Mouse (Mus musculus) midbrain, postnatal 0 days (tissue): Measurements from ENCODE around the gene Rtel1. TPM values are rescaled to one million over a fixed set of nuclear protein-coding genes. Genes with fewer than 3 reads are reported as not detected.

Source experiments
- ATAC-seq: fragments of 200-750 bp; cut with Nextera tagmentation; 2 replicates; pipeline ENCODE4 v1.8.0; 2017; ENCODE audit warnings: moderate number of reproducible peaks, mild to moderate bottlenecking, moderate TSS enrichment, moderate library complexity; ENCODE audit not compliant: low FRiP score
- DNase-seq: peaks from one replicate; pipeline ENCODE4 v3.0.0-alpha.2; 2015; ENCODE audit warnings: low spot score
- H3K27ac ChIP-seq: fragments of 300-500 bp; sonication (generic); 2 replicates; pipeline ENCODE4 v1.5.1; 2014; ENCODE audit warnings: low read depth, mild to moderate bottlenecking, low read length, mixed read lengths
- H3K27me3 ChIP-seq: fragments of 300-500 bp; sonication (generic); 2 replicates; pipeline ENCODE4 v1.6.1; 2014; ENCODE audit warnings: low read length, control low read depth, mixed read lengths; ENCODE audit not compliant: insufficient read depth
- H3K36me3 ChIP-seq: fragments of 300-500 bp; sonication (generic); 2 replicates; pipeline ENCODE4 v1.6.1; 2014; ENCODE audit warnings: low read length, control low read depth, mixed read lengths; ENCODE audit not compliant: insufficient read depth
- H3K4me1 ChIP-seq: fragments of 300-500 bp; sonication (generic); 2 replicates; pipeline ENCODE4 v1.6.1; 2014; ENCODE audit warnings: mild to moderate bottlenecking, control low read depth, antibody characterized with exemption, low read length, mixed read lengths; ENCODE audit not compliant: insufficient read depth
- H3K4me2 ChIP-seq: fragments of 300-500 bp; sonication (generic); 2 replicates; pipeline ENCODE4 v1.6.1; 2014; ENCODE audit warnings: low read depth, mild to moderate bottlenecking, low read length, mixed read lengths; ENCODE audit not compliant: poor library complexity, severe bottlenecking
- H3K4me3 ChIP-seq: fragments of 300-500 bp; sonication (generic); 2 replicates; pipeline ENCODE4 v1.5.1; 2014; ENCODE audit warnings: low read depth, mild to moderate bottlenecking, low read length, moderate library complexity
- H3K9ac ChIP-seq: fragments of 300-500 bp; sonication (generic); replicated peaks from 2 replicates; pipeline ENCODE4 v1.6.1; 2014; ENCODE audit warnings: mild to moderate bottlenecking, low read length, moderate library complexity, mixed read lengths; ENCODE audit not compliant: poor library complexity, severe bottlenecking
- H3K9me3 ChIP-seq: fragments of 300-500 bp; sonication (generic); 2 replicates; pipeline ENCODE4 v1.6.1; 2016; ENCODE audit warnings: low read length, control low read depth
- CTCF ChIP-seq: IDR thresholded peaks from 2 replicates; pipeline ENCODE4 v1.5.1; 2016; ENCODE audit warnings: antibody characterized with exemption, mild to moderate bottlenecking
- WGBS: fragments of 180-500 bp; shearing (Covaris S2); extraction: QIAGEN DNeasy Blood & Tissue Kit; methylation state at CpG from one replicate; pipeline ENCODE4 v1.1.7; 2014; 5-methylcytosine and 5-hydroxymethylcytosine counted together
- polyA plus RNA-seq: library from polyadenylated mRNA; unstranded; fragments of >200 nt; fragmentation: Nextera tagmentation; extraction: Ambion mirVana; gene quantifications from 2 replicates; pipeline ENCODE4 v1.2.1, GENCODE M21; 2015
- total RNA-seq: library from RNA; depleted of rRNA; stranded (reverse); fragments of >200 nt; gene quantifications from 2 replicates; pipeline ENCODE4 v1.2.3, GENCODE M21; 2014

Gene Rtel1
- total and polyA plus RNA-seq, 2 experiments from 2014 or later, result 27.4 to 46.6 TPM

DNA sequence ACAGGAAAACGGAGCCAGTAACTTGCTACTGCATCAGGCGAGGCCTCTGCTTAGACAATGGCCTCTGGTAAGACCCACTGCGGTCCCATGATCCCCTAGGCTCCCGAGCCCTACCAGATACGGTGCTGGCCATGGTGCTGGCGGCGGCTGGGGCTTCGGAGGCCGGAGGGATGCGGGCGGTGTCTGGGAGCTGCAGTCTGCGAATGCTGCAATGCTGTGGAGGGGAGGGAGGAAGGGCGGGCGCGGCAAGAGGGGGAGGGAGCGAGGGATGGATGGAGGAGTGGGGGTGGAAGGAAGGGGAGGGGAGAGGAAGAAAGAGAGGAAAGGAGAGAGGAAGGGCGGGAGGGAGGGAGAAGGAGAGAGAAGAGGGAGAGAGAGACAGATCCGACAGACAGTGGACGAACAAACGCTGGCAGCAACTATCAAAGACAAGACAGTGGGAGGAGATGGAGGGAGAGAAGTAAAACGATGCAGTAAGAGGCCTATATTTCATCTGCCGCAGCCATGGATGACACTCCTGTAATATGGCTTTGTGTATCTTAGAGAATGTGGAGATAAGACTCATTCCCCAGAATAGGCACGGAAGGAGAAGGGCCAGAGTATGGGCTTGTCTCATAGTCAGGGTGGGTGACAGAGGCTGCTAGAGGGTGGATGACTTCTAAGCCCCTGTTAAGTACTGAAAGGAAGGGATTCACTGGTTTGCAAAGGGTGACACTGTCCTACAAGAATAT, 5.3 kb upstream of the Rtel1 start, which contains the start of gene Stmn3:
Stmn3 (minus strand) TSS at position 421 of the 731 bp plus-strand sequence.
- H3K9me3 ChIP-seq, result no peaks in the 10 kb centered on the region
- peak within 1 kb of the TSS; percentile 98 for H3K27ac ChIP-seq
- WGBS, result 1% methylated on average over 22 of the region's 23 CpGs
- ATAC-seq, result peak; percentile 87
- H3K27me3 ChIP-seq, result no peaks in the 10 kb centered on the region
- H3K4me1 ChIP-seq, result peaks cover 16% of the 10 kb centered on the region; the same call in 1 of the 2 replicates
- H3K4me3 ChIP-seq, result peak within 1 kb of the TSS; percentile 80
- no peak for TF ChIP-seq CTCF
- peak; percentile 81 for DNase-seq
- peak within 1 kb of the TSS; percentile 85 for H3K4me2 ChIP-seq
- H3K9ac ChIP-seq, result peak within 1 kb of the TSS; percentile 97
- H3K36me3 ChIP-seq, result no peaks in the 10 kb centered on the region

DNA sequence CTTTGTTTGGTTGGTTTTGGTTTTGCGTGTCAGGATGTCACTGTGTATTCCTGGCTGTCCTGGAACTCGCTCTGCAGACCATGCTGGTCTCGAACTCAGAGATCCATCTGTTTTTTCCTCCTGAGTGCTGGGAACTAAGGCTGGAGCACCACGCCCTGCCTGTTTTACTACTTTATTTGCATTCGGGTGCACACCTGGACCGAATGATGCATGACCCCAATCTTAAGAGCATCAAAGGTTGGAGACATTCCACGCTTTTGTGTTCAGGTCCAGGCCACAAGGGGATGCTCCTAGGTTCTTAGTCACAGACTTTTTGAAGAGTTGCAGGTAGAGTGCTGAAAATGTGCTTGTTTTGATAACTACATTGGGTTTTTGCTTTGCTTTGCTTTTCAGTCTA, 562 bp downstream of the Rtel1 start:
- no peak overlapping the region for H3K27ac ChIP-seq
- H3K9ac ChIP-seq, result peak overlapping the region; percentile 42
- ATAC-seq (no peak), DNase-seq (no peak)
- H3K4me3 ChIP-seq, result peak overlapping the region; percentile 60
- peaks cover 28% of the 10 kb centered on the region for H3K36me3 ChIP-seq
- H3K4me1 ChIP-seq, result peaks cover 4% of the 10 kb centered on the region
- no peaks in the 10 kb centered on the region for H3K9me3 ChIP-seq
- WGBS, result 14% methylated on average over 7 of the region's 7 CpGs
- H3K27me3 ChIP-seq, result no peaks in the 10 kb centered on the region
- peak overlapping the region; percentile 66 for H3K4me2 ChIP-seq
- TF ChIP-seq CTCF, result no peak

- WGBS, result 74% methylated on average over 5 of the region's 5 CpGs
- H3K4me1 ChIP-seq, result peaks cover 4% of the 10 kb centered on the region
- ATAC-seq, result no peak
- no peaks in the 10 kb centered on the region for H3K27me3 ChIP-seq
- no peak overlapping the region for H3K4me3 ChIP-seq
- no peak overlapping the region for H3K4me2 ChIP-seq
- H3K9me3 ChIP-seq, result no peaks in the 10 kb centered on the region
- peaks cover 41% of the 10 kb centered on the region for H3K36me3 ChIP-seq
- no peak for TF ChIP-seq CTCF
- no peak overlapping the region for H3K9ac ChIP-seq
- no peak for DNase-seq
- H3K27ac ChIP-seq, result no peak overlapping the region
Observed at GRCm38 (mm10) chr2:181322136-181322535, 2.6 kb downstream of the Rtel1 start.

- Histone ChIP-seq H3K27ac (no peak overlapping the region), H3K27me3 (no peaks in the 10 kb centered on the region), H3K9me3 (no peaks in the 10 kb centered on the region), H3K4me3 (no peak overlapping the region), H3K9ac (no peak overlapping the region), H3K36me3 (peaks cover 60% of the 10 kb centered on the region), H3K4me1 (no peaks in the 10 kb centered on the region), H3K4me2 (no peak overlapping the region)
- DNase-seq (no peak), ATAC-seq (no peak)
- WGBS, result 91% methylated on average over 2 of the region's 2 CpGs
- no peak for TF ChIP-seq CTCF
Observed at GRCm38 (mm10) chr2:181326098-181326497, 6.6 kb downstream of the Rtel1 start.

- no peak overlapping the region for H3K9ac ChIP-seq
- H3K4me3 ChIP-seq, result no peak overlapping the region
- H3K27me3 ChIP-seq, result no peaks in the 10 kb centered on the region
- H3K4me1 ChIP-seq, result no peaks in the 10 kb centered on the region
- no peak overlapping the region for H3K4me2 ChIP-seq
- no peaks in the 10 kb centered on the region for H3K9me3 ChIP-seq
- TF ChIP-seq CTCF, result no peak
- DNase-seq, result no peak
- peaks cover 53% of the 10 kb centered on the region for H3K36me3 ChIP-seq
- no peak for ATAC-seq
- H3K27ac ChIP-seq, result no peak overlapping the region
Observed at GRCm38 (mm10) chr2:181332542-181332941, 13.0 kb downstream of the Rtel1 start.

DNA sequence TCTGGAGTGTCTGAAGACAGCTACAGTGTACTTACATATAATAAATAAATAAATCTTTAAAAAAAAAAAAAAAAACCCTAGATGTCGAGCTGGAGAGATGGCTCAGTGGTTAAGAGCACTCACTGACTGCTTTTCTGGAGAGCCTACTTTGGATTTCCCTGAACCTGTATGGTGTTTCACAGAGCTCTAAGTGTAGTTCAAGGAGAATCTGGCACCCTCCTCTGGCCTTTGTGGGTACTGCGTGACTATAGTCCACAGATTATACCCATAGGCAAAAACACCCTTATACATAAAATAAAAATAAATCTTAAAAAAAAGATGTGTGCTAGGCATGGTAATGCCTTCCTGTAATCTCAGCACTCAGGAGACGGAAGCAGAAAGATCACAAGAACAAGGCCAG, 14.5 kb downstream of the Rtel1 start:
- H3K27me3 ChIP-seq, result no peaks in the 10 kb centered on the region
- H3K9ac ChIP-seq, result no peak overlapping the region
- 65% methylated on average over 3 of the region's 3 CpGs for whole genome bisulfite sequencing
- H3K27ac ChIP-seq, result no peak overlapping the region
- H3K9me3 ChIP-seq, result no peaks in the 10 kb centered on the region
- H3K4me2 ChIP-seq, result no peak overlapping the region
- H3K4me1 ChIP-seq, result no peaks in the 10 kb centered on the region
- H3K36me3 ChIP-seq, result peaks cover 42% of the 10 kb centered on the region
- TF ChIP-seq CTCF, result peak; percentile 79
- DNase-seq (peak; percentile 76), ATAC-seq (no peak)
- H3K4me3 ChIP-seq, result no peak overlapping the region
